Mouse (Mus musculus): ENCODE measurements at regions not wholly inside any gene's neighbourhood (a gene's known extent, or its start where the extent isn't known, plus 50 kb on each side); places are given as distances from the start of the nearest gene placed in this dataset.

DNA sequence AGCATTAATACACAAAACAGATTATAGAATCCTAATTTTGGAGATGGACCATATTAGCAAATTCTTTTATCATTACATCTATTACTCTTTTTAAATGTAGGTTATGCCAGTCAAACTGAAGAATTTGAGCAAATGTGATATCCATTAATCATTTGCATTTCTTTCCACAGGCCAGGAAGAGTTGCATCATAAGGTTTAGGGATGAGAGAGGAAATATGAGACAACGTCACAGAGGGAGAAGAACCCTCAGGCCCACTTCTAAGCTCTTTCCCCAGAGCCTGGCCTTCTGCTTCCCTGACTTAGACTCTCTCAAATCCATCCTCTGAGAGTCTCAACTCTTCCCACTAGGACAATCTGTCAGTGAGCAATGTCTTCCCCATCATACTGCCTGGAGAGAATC, 126.3 kb upstream of the Cited2 start:
- DNase-seq (ENCODE audit: low read depth), result no peak

DNA sequence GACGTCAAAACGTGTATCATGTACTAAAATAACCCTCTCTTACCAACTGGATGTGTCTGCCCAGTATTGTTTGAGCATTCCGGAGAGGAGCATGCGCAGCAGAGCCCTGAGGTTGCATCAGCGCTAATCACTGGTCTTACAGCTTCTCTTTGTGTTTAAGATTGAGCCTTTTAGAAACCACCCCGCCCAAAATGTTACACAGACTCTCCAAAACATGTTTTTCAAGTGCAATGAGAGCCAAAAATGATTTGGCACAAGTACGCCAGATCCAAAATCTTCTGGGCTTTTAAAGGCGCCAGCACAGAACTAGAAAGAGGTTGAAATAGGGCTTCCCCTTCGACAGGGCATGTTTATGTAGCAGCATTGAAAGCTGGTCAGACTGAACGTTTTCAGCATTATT, 123.8 kb upstream of the Cited2 start:
- DNase-seq (ENCODE audit: low read depth), result peak; percentile 77

DNA sequence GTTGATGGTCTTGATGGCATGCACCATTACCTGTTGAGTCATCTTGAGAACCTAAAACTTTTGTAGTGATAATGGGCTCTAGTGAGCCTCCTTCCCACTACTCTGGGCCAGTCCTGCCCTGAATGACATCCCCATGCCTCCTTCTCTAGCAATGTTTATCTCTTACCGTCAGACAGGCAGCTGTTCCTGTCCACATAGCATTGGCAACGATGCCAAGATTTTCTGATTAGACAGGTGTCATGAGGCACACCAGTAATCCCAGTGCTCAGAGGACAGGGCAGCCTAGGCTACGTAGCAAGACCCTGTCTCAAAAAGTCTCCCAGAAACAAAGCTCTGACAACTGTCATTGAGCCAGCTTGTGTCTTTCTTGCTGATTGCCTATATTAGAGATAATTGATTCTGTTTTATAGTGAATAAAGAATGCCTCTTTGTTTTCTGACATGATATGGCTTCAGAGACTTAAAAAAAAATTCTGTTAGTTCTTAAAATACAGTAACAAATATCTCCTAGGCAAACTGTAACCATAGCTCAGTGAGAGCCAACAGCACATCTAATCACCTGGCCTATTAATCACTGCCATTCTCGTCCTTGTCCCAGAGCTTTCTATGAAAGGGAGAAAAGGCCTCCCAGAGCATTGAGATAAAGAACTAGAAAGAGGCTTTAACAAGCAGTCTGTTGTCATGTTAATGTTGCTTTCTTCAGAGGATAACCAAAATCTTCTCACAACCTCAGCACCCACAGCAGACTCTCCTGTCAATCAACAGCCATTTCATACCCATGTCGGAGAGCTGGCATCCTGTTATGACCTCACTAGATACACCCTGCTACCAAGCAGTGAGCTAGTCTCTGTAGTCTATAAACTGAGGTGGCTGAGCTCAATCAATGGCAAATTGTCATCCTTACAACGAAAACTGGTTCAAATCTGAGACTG, 122.9 kb upstream of the Cited2 start:
- no peak for DNase-seq (ENCODE audit: low read depth)

DNA sequence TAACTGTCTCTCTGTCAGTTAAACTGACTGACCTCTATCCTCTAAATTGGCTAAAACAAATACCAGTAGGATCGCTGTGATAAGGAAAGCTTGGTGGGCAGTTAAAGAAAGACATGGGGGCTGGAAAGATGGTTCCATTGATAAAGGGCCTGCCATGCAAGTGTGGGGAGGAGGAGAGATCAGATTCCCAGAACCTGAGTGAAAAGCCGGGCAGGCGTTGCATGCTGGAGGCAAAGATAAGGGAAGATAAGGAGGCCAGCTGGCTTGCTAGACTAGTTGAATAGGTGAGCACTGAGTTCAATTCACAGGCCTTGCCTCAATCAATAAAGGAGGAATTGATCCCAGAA, 122.3 kb upstream of the Cited2 start:
- DNase-seq (ENCODE audit: low read depth), result no peak

DNA sequence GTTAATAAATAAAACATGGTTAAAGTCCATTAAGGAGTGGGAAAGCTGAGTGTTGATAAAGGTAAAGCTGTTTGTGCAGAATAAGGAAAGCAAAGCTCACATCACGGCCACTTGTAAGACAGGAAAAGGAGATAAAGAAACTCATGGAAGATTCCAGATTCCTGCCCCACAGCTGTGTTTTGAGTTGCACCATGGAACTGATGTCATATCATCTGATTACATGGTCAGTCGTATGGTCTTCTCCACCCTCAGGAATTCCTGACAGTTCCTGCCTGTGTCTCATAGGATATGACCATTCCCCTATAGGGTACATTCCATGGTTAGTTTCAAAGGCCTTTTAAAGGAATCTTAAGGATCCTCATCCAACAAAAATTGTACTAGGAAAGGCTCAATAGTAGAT, 120.6 kb upstream of the Cited2 start:
- DNase-seq (ENCODE audit: low read depth), result no peak

DNA sequence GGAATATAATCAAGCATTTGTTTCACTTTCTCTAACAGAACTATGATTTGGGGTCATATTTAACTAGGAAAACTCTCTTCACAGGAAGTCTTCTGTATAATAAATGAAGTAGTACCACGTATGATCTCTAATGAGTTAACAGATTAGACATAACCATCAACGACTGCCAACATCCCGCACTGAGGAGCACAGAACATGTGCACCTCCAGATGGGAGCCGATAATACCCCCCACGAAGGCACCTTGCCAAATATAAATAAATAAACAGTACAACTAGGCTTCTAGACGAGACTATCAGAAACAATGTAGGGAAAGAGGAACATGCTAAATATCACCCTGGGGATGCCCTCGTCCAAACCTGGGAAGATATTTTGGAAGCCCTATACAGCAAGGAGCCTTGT, 114.8 kb upstream of the Cited2 start:
- DNase-seq (ENCODE audit: low read depth), result no peak

DNA sequence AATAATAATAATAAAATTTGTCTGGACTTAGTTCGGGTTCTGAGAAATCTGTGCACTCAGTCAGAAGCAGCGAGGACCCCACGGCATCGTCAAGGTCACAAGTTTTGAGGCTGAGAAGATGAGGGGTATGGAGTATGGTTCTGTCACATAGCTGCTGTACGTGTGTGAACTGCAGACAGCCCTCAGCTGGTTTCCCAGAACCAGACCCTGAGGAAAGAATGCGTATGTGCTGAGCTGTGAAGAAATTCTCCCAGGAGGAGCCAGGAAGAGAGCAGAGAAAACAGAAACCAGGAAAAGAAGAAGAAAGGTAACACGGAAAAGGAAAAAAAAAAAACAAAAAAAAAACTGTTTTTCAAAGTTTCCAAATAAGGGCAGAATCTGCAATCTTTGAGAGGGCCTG, 112.4 kb upstream of the Cited2 start:
- DNase-seq (ENCODE audit: low read depth), result no peak

DNA sequence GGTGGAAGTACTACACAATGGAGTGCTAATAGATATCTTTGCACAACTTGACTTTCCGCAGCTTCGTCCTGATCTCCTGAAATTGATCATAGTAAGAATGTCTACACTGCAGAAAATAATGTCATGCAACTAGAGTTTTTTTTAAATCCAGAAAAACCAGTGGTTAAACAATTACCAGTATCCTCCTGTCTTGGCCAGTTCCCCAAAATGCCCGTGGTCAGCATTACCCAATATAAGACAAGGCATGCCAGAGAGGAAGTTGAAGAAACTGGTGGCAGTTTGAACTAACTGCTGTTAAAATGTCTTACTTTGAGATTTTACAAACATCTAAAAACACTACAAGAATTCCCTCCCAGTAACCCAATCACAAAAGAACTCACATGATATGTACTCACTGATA, 109.7 kb upstream of the Cited2 start:
- peak; percentile 26 for DNase-seq (ENCODE audit: low read depth)

DNA sequence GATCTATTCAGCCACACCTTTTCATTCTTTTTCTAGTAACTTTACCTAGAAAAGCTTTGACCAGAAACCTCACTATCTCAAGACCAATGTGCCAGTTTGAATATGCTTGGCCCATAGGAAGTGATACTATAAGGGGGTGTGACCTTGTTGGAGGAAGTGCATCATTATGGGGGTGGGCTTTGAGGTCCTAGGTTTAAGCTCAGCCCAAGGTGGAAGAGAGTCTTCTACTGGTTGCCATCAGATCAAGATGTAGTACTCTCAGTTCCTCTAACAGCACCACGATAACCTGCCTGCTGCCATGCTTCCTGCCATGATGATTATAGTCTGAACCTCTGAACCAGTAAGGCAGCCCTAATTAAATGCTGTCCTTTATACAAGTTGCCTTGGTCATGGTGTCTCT, 105.0 kb upstream of the Cited2 start:
- no peak for DNase-seq (ENCODE audit: low read depth)

DNA sequence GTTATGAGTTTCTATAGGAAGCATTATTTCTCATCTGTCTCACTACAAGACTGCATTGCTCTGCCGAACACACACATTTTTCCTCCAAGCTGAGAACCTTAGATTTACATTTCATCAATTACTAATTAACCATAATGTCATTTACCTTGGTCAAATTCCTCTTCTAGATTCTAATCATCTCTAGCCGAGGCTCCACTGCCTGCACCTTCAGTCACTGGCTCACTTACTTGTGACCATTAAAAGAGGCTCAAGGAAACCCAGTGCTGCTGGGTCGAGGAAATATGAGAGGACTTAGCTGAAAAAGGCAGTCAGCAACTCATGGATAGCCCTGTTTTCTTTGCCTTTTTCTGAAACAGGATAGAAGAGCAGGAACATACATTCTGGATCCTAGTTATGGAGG, 103.4 kb upstream of the Cited2 start:
- no peak for DNase-seq (ENCODE audit: low read depth)

DNA sequence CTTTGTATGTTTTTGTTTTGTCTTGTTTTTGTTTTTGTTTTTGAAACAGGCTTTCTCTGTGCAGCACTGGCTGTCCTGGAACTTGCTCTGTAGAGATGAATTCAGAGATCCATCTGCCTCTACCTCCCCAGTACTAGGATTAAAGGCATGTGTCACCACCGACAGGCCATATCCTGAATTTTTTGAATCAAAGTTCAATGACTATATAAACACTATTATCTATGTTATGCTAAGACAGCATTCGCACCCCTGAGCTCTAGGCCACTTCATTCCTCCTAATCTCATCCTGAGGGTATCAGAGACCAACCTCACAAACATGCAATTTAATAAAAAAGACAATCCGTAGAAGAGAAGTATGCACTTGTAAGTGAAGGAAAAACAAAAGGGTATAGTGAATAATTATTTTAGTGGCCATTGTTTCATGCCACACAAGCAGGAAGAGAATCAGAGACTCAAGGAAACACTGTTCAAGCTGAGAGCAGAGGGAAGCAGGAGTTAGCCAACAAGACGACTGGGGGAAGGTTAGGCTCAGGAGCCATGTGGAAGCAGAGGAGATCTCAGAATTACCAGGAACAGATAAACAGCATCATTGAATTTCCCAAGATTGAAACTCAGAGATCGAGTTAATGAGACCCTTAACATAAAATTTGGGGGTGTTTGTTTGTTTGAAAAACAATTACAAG, 101.2 kb upstream of the Cited2 start:
- DNase-seq (ENCODE audit: low read depth), result no peak

DNA sequence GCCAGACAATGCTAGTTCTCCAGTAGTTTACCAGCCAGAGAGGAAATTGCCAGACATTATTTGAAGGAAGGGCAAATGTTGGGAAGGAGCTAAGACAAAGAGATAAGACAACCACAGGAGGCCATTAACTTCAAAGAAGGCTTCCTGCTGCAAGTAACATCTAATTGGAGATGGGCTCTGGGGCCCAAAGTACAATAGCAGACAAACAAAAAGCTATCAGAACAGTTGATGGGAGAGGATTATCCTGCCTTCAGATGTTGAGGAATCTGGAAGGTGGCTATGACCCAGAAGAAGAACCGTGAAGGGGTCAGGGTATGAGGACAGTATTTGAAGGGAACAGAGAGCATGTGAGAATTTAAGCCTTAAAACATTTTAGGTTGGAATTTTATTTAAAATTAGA, 100.2 kb upstream of the Cited2 start:
- DNase-seq (ENCODE audit: low read depth), result no peak

DNA sequence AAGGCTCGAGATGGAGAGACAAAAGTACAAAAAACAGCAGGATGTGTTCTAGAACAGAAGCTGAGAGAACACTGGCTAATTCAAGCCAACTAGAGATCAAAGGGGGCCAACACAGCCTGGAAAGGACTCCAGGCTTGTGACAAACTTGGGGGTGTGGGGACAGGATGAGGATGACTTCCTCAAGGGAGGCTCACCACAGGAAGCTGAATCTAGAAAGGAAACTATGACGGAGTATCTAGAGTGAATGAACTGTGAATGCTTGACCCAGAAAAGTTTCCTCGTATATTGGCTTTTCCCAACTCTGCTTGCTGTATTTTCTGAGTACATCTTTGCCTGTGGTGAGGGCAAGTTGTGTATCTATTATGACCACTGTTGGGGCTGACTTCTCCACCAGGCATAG, 93.3 kb upstream of the Cited2 start:
- no peak for DNase-seq (ENCODE audit: low read depth)

DNA sequence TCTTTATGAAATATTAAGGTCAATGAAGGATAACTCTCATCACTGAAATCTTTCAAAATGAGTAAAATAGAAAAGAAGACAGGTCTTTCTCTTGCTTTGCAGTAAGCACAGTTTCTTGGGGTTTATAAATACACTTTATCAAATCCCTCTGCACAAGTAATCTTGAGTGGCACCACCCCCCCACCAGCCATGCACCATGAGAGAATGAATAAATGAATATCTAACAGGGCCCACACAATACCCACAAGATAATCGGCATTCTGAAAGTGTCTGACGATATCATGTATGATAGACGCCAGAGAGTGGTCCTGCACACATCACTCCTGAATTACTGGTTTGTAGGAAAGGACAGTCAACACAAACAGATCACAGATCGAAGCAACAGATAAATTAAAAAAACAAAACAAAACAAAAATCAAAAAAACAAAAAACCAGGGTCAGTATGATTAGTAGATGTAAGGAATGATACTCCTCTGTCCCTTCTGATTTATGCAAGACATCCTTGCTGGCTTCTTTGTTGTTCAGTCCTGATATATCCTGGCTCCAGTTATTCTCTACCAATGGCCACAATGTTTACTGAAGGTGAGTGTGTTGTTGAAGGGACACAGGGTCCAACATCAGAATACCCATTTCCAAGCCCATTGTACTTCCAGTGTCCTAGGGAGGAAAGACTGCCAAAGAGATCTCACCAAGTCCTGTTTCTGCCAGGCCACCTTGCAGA, 92.0 kb upstream of the Cited2 start:
- DNase-seq (ENCODE audit: low read depth), result no peak

DNA sequence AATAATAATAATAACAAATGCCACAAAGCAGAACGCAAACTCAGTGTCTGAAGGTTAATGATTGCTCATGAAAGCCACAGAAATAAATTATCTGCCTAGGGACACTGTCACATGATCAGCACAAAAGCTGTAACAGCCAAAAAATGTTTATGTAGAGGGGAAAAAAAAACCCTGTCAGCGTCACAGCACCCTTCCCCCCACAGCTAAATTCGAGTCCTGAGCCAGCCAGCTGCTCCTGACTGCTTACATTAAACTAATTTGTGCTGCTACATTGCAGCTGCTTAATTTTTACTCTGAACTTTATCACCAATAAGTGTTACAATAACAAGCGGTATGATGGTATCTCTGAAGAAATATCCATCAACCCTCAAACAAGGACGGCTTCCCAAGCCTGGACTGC, 91.2 kb upstream of the Cited2 start:
- DNase-seq (ENCODE audit: low read depth), result no peak

DNA sequence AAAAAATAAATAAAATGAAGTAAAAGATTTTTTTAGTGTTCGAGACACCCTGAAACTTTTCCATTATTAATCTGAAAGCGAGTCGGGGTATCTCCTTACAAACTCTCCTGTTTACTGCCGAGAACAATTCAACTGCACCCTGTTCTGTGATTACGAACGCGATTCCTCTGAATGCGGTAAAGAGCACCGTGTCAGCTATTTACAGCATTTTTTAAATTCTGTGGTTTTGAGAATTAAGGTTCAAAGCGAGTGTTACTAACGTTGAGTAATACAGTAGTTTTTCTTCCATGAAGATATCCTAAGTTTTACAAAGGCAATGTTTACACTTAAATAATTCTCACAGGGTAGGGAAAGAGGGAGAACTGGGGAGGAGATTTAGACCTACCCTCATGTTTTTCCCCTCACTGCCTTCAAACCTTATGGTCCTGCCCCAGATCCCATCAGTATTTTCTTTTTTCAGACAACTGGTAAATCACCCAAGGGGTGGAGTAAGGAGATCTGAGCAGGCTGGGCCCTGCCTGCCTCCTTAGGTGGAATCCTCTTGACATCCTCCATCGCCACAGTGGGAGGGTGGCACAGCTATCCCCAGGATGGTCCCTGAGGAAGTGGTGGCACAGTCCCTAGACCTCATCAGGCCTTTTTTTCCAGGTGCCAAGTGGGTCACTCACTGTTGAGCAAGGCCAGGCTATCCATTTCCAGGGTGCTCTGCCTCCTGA, 89.9 kb upstream of the Cited2 start:
- DNase-seq (ENCODE audit: low read depth), result no peak

DNA sequence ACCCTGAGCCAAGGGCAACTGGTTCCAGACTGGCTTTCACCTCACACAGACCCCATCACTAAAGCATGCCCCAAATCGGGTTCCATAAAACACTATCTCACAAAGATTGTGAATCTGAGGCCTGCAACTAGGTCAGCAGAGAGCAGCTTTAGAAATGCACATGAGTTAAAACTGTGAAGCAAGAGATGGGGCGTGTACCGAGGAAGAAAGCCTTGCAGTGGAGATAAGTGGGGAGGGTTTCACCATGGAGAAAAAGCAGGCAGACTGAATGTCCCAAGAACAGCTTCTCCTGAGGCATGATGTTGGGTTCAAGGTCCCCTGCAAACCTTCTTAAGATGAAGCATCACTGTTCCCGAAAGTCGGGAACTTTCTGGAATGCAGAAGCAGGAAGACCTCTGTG, 77.7 kb upstream of the Cited2 start:
- DNase-seq (ENCODE audit: low read depth), result no peak

DNA sequence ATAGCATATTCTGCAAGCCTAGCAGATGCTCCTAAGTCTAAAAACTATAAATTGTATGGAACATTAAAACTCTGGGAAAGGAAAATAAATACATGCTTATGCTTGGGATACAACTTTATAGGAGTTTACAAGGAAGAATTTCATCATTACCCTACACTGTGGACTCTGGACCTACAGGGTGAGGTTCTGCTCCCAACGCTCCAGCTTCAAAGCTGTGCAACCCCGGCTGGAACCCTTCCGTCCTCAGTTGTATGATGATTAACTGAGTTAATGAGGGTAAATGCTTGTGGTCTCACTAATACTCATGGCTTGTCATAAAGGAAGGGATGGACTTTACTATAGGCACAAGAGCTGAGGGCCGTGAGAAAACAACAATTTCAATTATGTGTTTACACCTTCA, 76.6 kb upstream of the Cited2 start:
- no peak for DNase-seq (ENCODE audit: low read depth)

DNA sequence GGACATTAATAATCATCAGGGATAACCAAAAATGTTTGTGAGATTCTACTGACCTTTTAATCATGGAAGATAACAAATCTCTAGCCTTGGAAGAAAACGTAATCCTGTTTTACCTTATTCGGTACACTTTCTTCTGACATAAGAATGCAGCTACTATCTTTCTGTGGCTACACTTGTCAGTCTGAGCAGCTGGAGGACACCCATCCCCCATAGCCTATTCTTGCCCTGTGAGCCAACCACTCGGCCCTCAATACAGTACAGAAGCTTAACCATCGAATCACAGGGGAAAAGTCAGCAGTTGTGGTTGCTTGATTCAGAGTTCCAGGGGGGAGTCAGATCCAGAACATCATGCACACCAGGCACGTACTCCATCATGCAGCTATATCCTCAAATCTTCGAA, 74.9 kb upstream of the Cited2 start:
- no peak for DNase-seq (ENCODE audit: low read depth)

DNA sequence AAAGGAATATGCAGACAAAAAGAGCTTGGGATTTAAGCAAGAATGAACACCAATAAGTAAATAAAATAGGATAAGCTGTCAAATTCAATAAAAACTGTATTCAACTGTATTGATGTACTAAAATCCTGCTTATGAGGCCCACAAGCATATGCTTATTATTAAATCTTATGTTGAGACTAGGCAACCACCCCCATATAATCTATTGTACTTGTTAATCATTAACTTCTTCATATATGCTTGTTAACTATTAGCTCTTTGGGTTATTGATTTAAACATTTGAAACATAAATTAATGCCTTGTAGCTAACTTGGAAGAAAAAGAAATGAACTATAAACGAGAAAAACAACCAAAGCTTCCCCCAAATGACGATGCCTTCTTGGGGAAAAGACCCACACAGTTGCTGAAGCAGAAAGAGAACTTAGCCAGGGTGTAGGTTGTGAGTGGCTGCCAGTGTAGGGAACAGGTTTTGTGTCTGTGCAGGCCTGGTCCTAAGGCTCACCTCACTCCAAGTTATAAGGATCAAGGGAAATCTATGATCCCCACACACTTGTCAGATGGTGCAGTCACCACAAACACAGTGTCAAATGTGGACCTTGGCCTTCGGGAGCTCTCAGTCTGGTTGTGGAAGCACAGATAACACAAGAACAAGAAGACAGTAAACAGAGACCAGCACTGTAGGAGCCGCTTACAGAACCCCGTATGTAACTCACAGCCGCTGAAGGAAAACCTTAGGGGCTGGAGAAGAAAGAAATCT, 71.8 kb upstream of the Cited2 start:
- no peak for DNase-seq (ENCODE audit: low read depth)

DNA sequence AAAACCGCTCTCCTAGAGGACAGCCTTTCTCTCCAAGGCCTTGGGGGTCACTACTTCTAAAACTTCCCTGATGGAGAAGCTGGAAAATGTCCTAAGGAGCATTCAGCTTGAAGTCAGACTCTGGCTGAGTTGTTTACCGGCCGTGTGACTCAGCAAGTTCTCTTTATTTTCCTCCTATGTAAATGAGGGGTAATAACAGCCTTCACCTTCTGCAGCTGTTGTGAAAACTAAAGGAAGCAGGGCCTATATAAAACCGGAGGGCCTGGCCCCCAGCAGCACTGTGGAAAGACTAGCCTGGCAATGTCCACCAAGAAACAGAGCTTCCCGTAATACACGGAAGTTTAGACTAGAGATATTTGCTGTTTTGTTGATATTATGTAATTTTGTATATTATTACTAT, 69.7 kb upstream of the Cited2 start:
- no peak for DNase-seq (ENCODE audit: low read depth)

DNA sequence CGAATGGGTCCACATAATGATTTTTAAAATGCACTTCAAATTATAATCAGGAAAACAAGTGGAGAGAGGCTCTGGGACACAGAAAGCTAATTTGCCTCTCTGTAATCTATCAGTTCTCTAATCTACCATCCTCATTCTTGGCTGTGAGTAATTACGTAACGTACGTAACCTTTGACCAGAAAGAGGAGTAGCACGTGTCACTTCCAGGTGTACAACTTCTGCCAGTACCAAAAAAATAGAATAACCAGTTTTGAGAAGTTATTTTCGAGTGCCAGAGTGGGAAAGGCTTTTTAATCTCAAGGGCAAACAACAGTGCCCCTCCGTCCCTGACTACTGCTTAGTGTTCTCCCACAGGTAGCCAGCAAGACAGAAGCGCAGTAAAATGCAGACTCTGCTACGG, 69.2 kb upstream of the Cited2 start:
- DNase-seq (ENCODE audit: low read depth), result no peak

Data from fibroblast of lung, adult 2 months (primary cell).